Mouse (Mus musculus) megakaryocyte, embryonic 14.5 days (primary cell): Measurements from ENCODE around the gene Crmp1. TPM values are rescaled to one million over a fixed set of nuclear protein-coding genes. Genes with fewer than 3 reads are reported as not detected.

Experiments
- H3K27me3 ChIP-seq: replicated peaks from 2 replicates; pipeline ENCODE3; 2012; ENCODE audit warnings: inconsistent platforms
- H3K36me3 ChIP-seq: replicated peaks from 2 replicates; pipeline ENCODE3; 2012; ENCODE audit warnings: low read length, inconsistent platforms, mixed read lengths
- H3K4me1 ChIP-seq: 2 replicates; pipeline ENCODE4 v1.6.1; 2012; ENCODE audit warnings: inconsistent platforms
- H3K4me3 ChIP-seq: replicated peaks from 2 replicates; pipeline ENCODE3; 2012; ENCODE audit warnings: moderate library complexity, mild to moderate bottlenecking, inconsistent platforms
- H3K9me3 ChIP-seq: 2 replicates; pipeline ENCODE4 v1.6.1; 2012; ENCODE audit warnings: inconsistent platforms
- FLI1 ChIP-seq: IDR thresholded peaks from 2 replicates; pipeline ENCODE4 v1.6.1; 2012; ENCODE audit warnings: low read length, inconsistent platforms, mixed read lengths
- GATA1 ChIP-seq: IDR thresholded peaks from 3 replicates; pipeline ENCODE4 v1.6.1; 2012; ENCODE audit warnings: mixed read lengths, low read length, inconsistent platforms, borderline replicate concordance
- polyA plus RNA-seq: library from polyadenylated mRNA; stranded (reverse); fragments of >175 nt; gene quantifications from 2 replicates; pipeline ENCODE4 v1.2.3, GENCODE M21; 2012; ENCODE audit warnings: low replicate concordance; ENCODE audit not compliant: insufficient read depth

The Crmp1 gene
- not detected in 2 replicates for polyA plus RNA-seq

GRCm38 (mm10) chr5:37241651-37242151, at the start of gene Crmp1:
TSS of gene Crmp1 (plus strand) at chr5:37241940.
- Histone ChIP-seq H3K4me1 (peaks cover 11% of the 10 kb centered on the region; the same call in 1 of the 2 replicates), H3K27me3 (peaks cover 67% of the 10 kb centered on the region), H3K9me3 (peaks cover 19% of the 10 kb centered on the region), H3K36me3 (no peaks in the 10 kb centered on the region), H3K4me3 (no peak within 1 kb of the TSS)
- TF ChIP-seq FLI1 (no peak), GATA1 (no peak)

GRCm38 (mm10) chr5:37196196-37196595, 45.5 kb upstream of the Crmp1 start:
- peaks cover 33% of the 10 kb centered on the region for H3K27me3 ChIP-seq
- no peak for TF ChIP-seq GATA1
- no peak for TF ChIP-seq FLI1
- H3K36me3 ChIP-seq, result no peaks in the 10 kb centered on the region
- no peaks in the 10 kb centered on the region for H3K9me3 ChIP-seq
- peaks cover 27% of the 10 kb centered on the region for H3K4me1 ChIP-seq
- no peak overlapping the region for H3K4me3 ChIP-seq

GRCm38 (mm10) chr5:37196666-37197250, 45.0 kb upstream of the Crmp1 start:
- H3K9me3 ChIP-seq, result no peaks in the 10 kb centered on the region
- H3K4me3 ChIP-seq, result no peak overlapping the region
- no peaks in the 10 kb centered on the region for H3K36me3 ChIP-seq
- peaks cover 27% of the 10 kb centered on the region for H3K4me1 ChIP-seq
- TF ChIP-seq FLI1, result no peak
- no peak for TF ChIP-seq GATA1
- peaks cover 33% of the 10 kb centered on the region for H3K27me3 ChIP-seq

GRCm38 (mm10) chr5:37197423-37197822, 44.3 kb upstream of the Crmp1 start:
- Histone ChIP-seq H3K4me3 (no peak overlapping the region), H3K27me3 (peaks cover 31% of the 10 kb centered on the region), H3K4me1 (peaks cover 27% of the 10 kb centered on the region), H3K36me3 (no peaks in the 10 kb centered on the region), H3K9me3 (no peaks in the 10 kb centered on the region)
- TF ChIP-seq FLI1 (no peak), GATA1 (no peak)

GRCm38 (mm10) chr5:37198011-37198688, 43.6 kb upstream of the Crmp1 start:
- Histone ChIP-seq H3K9me3 (no peaks in the 10 kb centered on the region), H3K4me1 (peaks cover 27% of the 10 kb centered on the region), H3K4me3 (no peak overlapping the region), H3K36me3 (no peaks in the 10 kb centered on the region), H3K27me3 (peaks cover 28% of the 10 kb centered on the region)
- TF ChIP-seq FLI1, result no peak
- no peak for TF ChIP-seq GATA1

GRCm38 (mm10) chr5:37202285-37202684, 39.5 kb upstream of the Crmp1 start:
- Histone ChIP-seq H3K9me3 (no peaks in the 10 kb centered on the region), H3K4me1 (peaks cover 27% of the 10 kb centered on the region), H3K27me3 (peaks cover 16% of the 10 kb centered on the region), H3K36me3 (no peaks in the 10 kb centered on the region), H3K4me3 (no peak overlapping the region)
- TF ChIP-seq FLI1, result no peak
- TF ChIP-seq GATA1, result no peak

- TF ChIP-seq FLI1 (no peak), GATA1 (no peak)
- H3K4me3 ChIP-seq, result no peak overlapping the region
- H3K4me1 ChIP-seq, result peaks cover 9% of the 10 kb centered on the region
- H3K27me3 ChIP-seq, result peaks cover 6% of the 10 kb centered on the region
- peaks cover 11% of the 10 kb centered on the region for H3K9me3 ChIP-seq
- H3K36me3 ChIP-seq, result no peaks in the 10 kb centered on the region
Observed at GRCm38 (mm10) chr5:37204886-37205285, 36.9 kb upstream of the Crmp1 start.

- Histone ChIP-seq H3K9me3 (peaks cover 11% of the 10 kb centered on the region), H3K4me1 (peaks cover 6% of the 10 kb centered on the region), H3K27me3 (peaks cover 6% of the 10 kb centered on the region), H3K36me3 (no peaks in the 10 kb centered on the region), H3K4me3 (no peak overlapping the region)
- TF ChIP-seq GATA1 (no peak), FLI1 (no peak)
Observed at GRCm38 (mm10) chr5:37205420-37205819, 36.3 kb upstream of the Crmp1 start.

GRCm38 (mm10) chr5:37206364-37206763, 35.4 kb upstream of the Crmp1 start:
- Histone ChIP-seq H3K9me3 (peaks cover 11% of the 10 kb centered on the region), H3K4me1 (no peaks in the 10 kb centered on the region), H3K27me3 (peaks cover 6% of the 10 kb centered on the region), H3K4me3 (no peak overlapping the region), H3K36me3 (no peaks in the 10 kb centered on the region)
- no peak for TF ChIP-seq GATA1
- TF ChIP-seq FLI1, result no peak
